Mouse (Mus musculus): Measurements from ENCODE around the gene Ptprcap. TPM values are rescaled to one million over a fixed set of nuclear protein-coding genes. Genes with fewer than 3 reads are reported as not detected.

Ptprcap gene
- total and polyA plus RNA-seq, 3 experiments = 67.9 to 75.7 TPM; not detected in 1

DNA sequence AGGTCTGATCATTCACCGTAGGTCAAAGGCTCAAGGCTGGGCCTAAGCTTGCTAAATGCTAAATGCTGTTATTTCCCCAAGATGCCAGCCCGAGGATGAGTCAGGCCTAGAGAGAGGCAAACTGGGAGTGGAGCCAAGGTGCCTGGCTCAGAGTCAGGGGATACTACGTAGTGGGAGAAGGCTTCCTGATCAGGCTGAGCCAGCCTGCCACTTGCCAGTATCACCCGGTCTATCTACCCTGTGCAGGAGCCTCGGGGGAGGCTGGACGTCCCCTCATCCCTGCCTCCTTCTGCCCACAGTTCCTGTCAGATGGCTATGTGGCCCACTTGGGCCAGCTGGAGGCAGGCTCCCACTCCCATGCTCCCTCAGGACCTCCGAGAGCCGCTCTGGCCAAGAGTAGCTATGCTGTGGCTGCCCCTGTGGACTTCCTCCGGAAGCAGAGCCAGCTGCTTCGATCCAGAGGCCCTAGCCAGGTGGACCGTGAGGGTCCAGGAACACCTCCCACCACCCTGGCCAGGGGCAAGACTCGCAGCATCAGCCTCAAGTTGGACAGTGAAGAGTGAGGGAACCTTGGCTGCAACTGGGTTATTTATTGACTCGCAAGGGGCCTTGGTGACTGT, 40.1 kb upstream of the Ptprcap start (continued):
- TF ChIP-seq TCF12 (IDR thresholded peaks at IDR 0.05; ENCODE audit: low read depth, low read length) = peak; percentile 97
- TF ChIP-seq ZNF384 (IDR thresholded peaks at IDR 0.05; ENCODE audit: low read depth, low read length) = no peak
- TF ChIP-seq MAZ (IDR thresholded peaks at IDR 0.05; ENCODE audit: low read depth, low read length) = no peak; the same call in 1 of the 2 replicates
- TF ChIP-seq MAX (IDR thresholded peaks at IDR 0.05; ENCODE audit: low read length) = no peak; the same call in 1 of the 2 replicates
- TF ChIP-seq BHLHE40 (IDR thresholded peaks at IDR 0.05; ENCODE audit: borderline replicate concordance, low read depth, low read length) = 0 out of 2 replicates have a peak, but pooled peaks have one; percentile 22
- peak; percentile 63; the same call in 1 of the 2 replicates for TF ChIP-seq JUND (IDR thresholded peaks at IDR 0.05; ENCODE audit: low read depth, low read length)
- TF ChIP-seq TAL1 (IDR thresholded peaks at IDR 0.05; ENCODE audit: low read length) = peak; percentile 99
- peak; percentile 93 to 94 for TF ChIP-seq EP300 (IDR thresholded peaks at IDR 0.05; ENCODE audit: low read depth in 1 of 2, low read length in 2 of 2)
- peak; percentile 70; the same call in 1 of the 2 replicates for TF ChIP-seq RCOR1 (IDR thresholded peaks at IDR 0.05; ENCODE audit: low read depth, low read length)
- no peak for TF ChIP-seq E2F4 (IDR thresholded peaks at IDR 0.05; ENCODE audit: borderline replicate concordance, low read depth, low read length)
- TF ChIP-seq CHD1 (IDR thresholded peaks at IDR 0.05; ENCODE audit: low read depth, low read length) = no peak
- TF ChIP-seq UBTF (IDR thresholded peaks at IDR 0.05; ENCODE audit: borderline replicate concordance, insufficient read depth, low read depth, low read length) = no peak
- TF ChIP-seq ZMIZ1 (IDR thresholded peaks at IDR 0.05; ENCODE audit: low read depth, low read length) = peak; percentile 83; the same call in 1 of the 2 replicates
- no peak for TF ChIP-seq ZC3H11A (IDR thresholded peaks at IDR 0.05; ENCODE audit: low read depth, low read length)
- peak; percentile 81 for TF ChIP-seq TBP (IDR thresholded peaks at IDR 0.05; ENCODE audit: low read depth, low read length)

DNA sequence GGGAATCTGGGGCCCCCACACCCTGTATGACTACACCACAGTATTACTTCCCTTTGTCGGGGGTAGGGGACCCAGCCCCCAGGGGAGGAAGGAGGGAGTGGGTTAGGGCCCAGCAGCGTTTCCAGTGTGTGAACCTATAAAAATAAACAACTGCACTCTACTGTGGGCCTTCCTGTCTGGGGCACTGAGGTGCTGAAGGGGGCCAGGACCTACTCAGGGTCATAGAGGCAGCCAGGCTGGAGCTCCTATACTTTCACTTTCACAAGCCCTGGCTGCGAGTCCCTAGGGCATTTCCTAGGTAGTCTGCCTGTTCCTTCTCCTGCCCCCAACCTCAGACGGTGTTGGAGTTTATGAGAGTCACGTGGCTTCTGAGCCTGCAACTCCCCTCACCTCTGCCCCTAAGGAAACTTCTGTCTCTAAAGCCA, 39.6 kb upstream of the Ptprcap start:
- Histone ChIP-seq H3K36me3 (ENCODE audit: control insufficient read depth in 1 of 2, insufficient read depth in 2 of 2, low read length in 2 of 2) (peaks cover 2 to 16% of the 10 kb centered on the region in 2 experiments; a peak in 3 of 4 replicates), H3K9me3 (replicated peaks; ENCODE audit: insufficient read depth, low read length) (no peaks in the 10 kb centered on the region), H3K27ac (ENCODE audit: control insufficient read depth, low read depth, low read length) (peak overlapping the region; percentile 88), H3K27me3 (ENCODE audit: control insufficient read depth in 1 of 2, insufficient read depth in 2 of 2, low read length in 2 of 2) (no peaks in the 10 kb centered on the region), H3K4me3 (ENCODE audit: control insufficient read depth in 1 of 2, insufficient read depth in 1 of 2, low read depth in 2 of 2, low read length in 2 of 2) (peak overlapping the region; percentile 34 to 54), H3K79me2 (ENCODE audit: control insufficient read depth, insufficient read depth, low read length, poor library complexity) (peaks cover 2% of the 10 kb centered on the region; the same call in 1 of the 2 replicates), H3K4me1 (ENCODE audit: control insufficient read depth in 1 of 2, insufficient read depth in 2 of 2, low read length in 2 of 2) (peaks cover 13 to 20% of the 10 kb centered on the region in 2 experiments), H3K9ac (ENCODE audit: control insufficient read depth, low read depth, low read length, poor library complexity, severe bottlenecking) (peak overlapping the region; percentile 66)
- DNase-seq (ENCODE audit: low read depth, low spot score) = no peak
- TF ChIP-seq USF1 (IDR thresholded peaks at IDR 0.05; ENCODE audit: low read depth, low read length) (peak; percentile 82), USF2 (IDR thresholded peaks at IDR 0.05; ENCODE audit: borderline replicate concordance in 1 of 2, insufficient read depth in 1 of 2, low read depth in 1 of 2, low read length in 2 of 2) (0 out of 4 replicates have a peak, but pooled peaks of 1 of the 2 experiments have one; percentile 21), POLR2A (IDR thresholded peaks at IDR 0.05; ENCODE audit: control insufficient read depth in 1 of 2, insufficient read depth in 1 of 2, low read depth in 1 of 2, low read length in 2 of 2, poor library complexity in 1 of 2) (0 out of 4 replicates have a peak, but pooled peaks of 1 of the 2 experiments have one; percentile 11), UBTF (IDR thresholded peaks at IDR 0.05; ENCODE audit: borderline replicate concordance, insufficient read depth, low read depth, low read length) (no peak), MAX (IDR thresholded peaks at IDR 0.05; ENCODE audit: low read length) (0 out of 2 replicates have a peak, but pooled peaks have one; percentile 20), GABPA (IDR thresholded peaks at IDR 0.05; ENCODE audit: low read depth, low read length) (no peak), HCFC1 (IDR thresholded peaks at IDR 0.05; ENCODE audit: low read depth, low read length) (0 out of 2 replicates have a peak, but pooled peaks have one; percentile 9), MXI1 (IDR thresholded peaks at IDR 0.05; ENCODE audit: low read depth, low read length) (peak; percentile 61; the same call in 1 of the 2 replicates), ZKSCAN1 (IDR thresholded peaks at IDR 0.05; ENCODE audit: low read depth, low read length) (no peak)

Measured in MEL (cell line).